Mouse (Mus musculus) CD4-positive naive resting alpha-beta T cell, adult 76 days (primary cell): ENCODE results near the gene Olfr641. TPM values are rescaled to one million over a fixed set of nuclear protein-coding genes. Genes with fewer than 3 reads are reported as not detected.

Experiments
- total RNA-seq: library from RNA; stranded (reverse); gene quantifications from one replicate; pipeline ENCODE4 v1.2.4, GENCODE M21; 2023

The Olfr641 gene
- not detected for total RNA-seq

GRCm38 (mm10) chr7:104035145-104035544, at the start of gene Olfr641:
Gene Olfr641, plus strand, starts transcription at chr7:104035445.

DNA sequence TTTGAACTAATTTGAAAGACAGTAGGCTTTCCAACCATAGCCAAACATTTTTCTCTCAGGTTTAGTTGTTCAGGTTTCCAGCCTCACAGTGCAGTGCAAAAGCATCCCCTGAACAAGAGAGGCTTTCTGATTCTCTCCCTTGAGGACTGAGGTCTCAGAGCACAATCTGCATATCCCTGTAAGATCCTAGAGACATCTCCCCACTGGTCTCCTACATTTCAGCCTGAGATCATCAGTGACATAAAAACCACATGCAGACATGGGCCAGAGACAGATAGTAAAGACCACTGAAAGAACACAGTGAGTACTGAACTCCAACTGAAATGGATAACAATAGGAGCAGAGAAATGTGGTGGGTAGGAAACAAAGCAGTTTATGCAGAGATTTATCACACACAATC, 36.8 kb upstream of the Olfr641 start, which contains the start of gene Olfr638:
TSS of gene Olfr638 (plus strand) at position 301 of the 400 bp plus-strand sequence.

GRCm38 (mm10) chr7:104017203-104017602, 18.0 kb upstream of the Olfr641 start, which contains the start of gene Olfr639:
Gene Olfr639, minus strand, starts transcription at chr7:104017303.

DNA sequence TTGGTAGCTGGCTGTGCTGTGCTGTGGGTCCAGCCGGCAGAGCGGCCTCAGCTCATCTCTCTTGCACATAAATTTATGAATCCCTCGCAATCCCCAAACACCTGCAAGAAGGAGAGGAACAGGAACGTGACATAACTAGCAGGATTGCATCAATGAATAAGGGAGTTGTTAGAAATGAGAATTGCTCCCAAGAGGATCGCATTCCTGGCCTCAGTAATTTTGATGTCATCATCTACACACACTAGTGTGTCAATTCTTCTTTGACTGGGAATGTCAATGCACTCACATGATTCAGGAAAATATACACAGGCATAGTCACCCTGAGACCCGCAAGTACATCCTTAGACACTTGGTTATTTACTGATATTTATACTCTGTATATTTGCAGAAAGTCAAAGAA, 9.8 kb upstream of the Olfr641 start, which contains the start of gene Olfr640:
TSS of gene Olfr640 (minus strand) at position 101 of the 400 bp plus-strand sequence.

GRCm38 (mm10) chr7:104052566-104052965, 17.3 kb downstream of the Olfr641 start, which contains the start of gene Olfr642:
Gene Olfr642, minus strand, starts transcription at chr7:104052666.

GRCm38 (mm10) chr7:104061345-104061744, 26.1 kb downstream of the Olfr641 start, which contains the start of gene 4930516K23Rik:
Gene 4930516K23Rik, minus strand, starts transcription at chr7:104061445.

DNA sequence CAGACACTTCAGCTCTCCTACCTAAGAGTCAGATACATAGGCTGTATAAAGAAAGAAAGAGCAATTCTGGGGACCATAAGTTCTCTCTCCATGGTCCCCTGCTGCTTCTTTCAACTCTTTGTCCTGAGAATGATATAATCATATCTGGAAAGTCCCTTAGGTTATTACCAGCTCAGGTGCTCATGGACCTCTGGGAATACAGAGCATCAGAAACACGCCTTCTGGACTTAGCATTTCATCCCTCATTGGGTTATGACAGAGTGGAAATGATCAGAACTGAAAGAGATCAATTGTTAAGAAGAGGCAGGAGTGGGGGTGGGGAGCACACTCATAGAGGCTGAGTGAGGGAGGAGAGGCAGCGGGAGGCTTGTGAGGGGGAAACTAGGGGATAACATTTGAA, 36.5 kb downstream of the Olfr641 start, which contains the start of gene Olfr644:
TSS of gene Olfr644 (minus strand) at position 101 of the 400 bp plus-strand sequence.

DNA sequence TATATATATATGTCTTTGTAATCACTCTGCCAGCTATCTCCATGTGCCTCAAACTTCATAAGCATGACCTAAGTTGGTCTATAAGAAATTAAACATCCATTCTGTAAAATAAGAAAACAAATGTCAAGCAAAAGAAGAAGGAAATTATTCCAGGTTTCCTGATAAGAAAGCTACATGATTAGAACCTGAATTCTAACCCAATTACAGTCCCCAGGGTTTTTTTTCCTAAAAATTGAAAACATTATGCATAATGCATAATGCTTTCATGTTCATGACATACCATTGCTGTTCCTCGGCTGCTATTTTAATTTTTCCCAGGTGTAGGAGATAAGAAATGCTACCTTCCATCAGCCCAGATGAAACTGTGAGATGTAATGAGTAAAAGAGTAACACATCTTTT, 50.1 kb downstream of the Olfr641 start, which contains the start of gene Olfr645:
TSS of gene Olfr645 (minus strand) at position 101 of the 400 bp plus-strand sequence.

Other genes with a start within 250 kb of the Olfr641 start
- gene Olfr67, start 243.6 kb upstream of the Olfr641 start, total RNA-seq: not detected
- gene Hbb-bt, start 221.4 kb upstream of the Olfr641 start, total RNA-seq: 492 TPM
- gene Hbb-bs, start 207.3 kb upstream of the Olfr641 start, total RNA-seq: 2,802 TPM
- gene Hbb-bh2, start 194.9 kb upstream of the Olfr641 start, total RNA-seq: not detected
- not detected for gene Hbb-bh1, start 192.3 kb upstream of the Olfr641 start, total RNA-seq
- not detected for gene Hbb-y, start 182.2 kb upstream of the Olfr641 start, total RNA-seq
- not detected for gene Olfr66, start 149.2 kb upstream of the Olfr641 start, total RNA-seq
- not detected for gene Olfr64, start 141.0 kb upstream of the Olfr641 start, total RNA-seq
- not detected for gene Olfr65, start 132.0 kb upstream of the Olfr641 start, total RNA-seq
- not detected for gene Olfr631, start 106.6 kb upstream of the Olfr641 start, total RNA-seq
- gene Olfr632, start 101.1 kb upstream of the Olfr641 start, total RNA-seq: not detected
- gene Olfr633, start 91.0 kb upstream of the Olfr641 start, total RNA-seq: not detected
- not detected for gene Olfr635, start 64.3 kb upstream of the Olfr641 start, total RNA-seq
- gene Olfr638, start 36.7 kb upstream of the Olfr641 start, total RNA-seq: not detected
- not detected for gene Olfr639, start 18.1 kb upstream of the Olfr641 start, total RNA-seq
- gene Olfr640, start 9.9 kb upstream of the Olfr641 start, total RNA-seq: not detected
- gene Olfr642, start 17.2 kb downstream of the Olfr641 start, total RNA-seq: not detected
- not detected for gene 4930516K23Rik, start 26.0 kb downstream of the Olfr641 start, total RNA-seq
- not detected for gene Olfr644, start 36.4 kb downstream of the Olfr641 start, total RNA-seq
- not detected for gene Olfr645, start 50.0 kb downstream of the Olfr641 start, total RNA-seq
- gene Olfr646, start 69.4 kb downstream of the Olfr641 start, total RNA-seq: not detected
- not detected for gene Ubqln5, start 94.4 kb downstream of the Olfr641 start, total RNA-seq
- gene Olfr643, start 102.0 kb downstream of the Olfr641 start, total RNA-seq: not detected
- gene Ubqln3, start 107.8 kb downstream of the Olfr641 start, total RNA-seq: not detected
- gene Ubqlnl, start 115.1 kb downstream of the Olfr641 start, total RNA-seq: not detected
- gene Olfm5, start 129.4 kb downstream of the Olfr641 start, total RNA-seq: not detected
- gene Olfr648, start 147.9 kb downstream of the Olfr641 start, total RNA-seq: not detected
- not detected for gene Olfr649, start 160.5 kb downstream of the Olfr641 start, total RNA-seq
- gene Trim6, start 183.3 kb downstream of the Olfr641 start, total RNA-seq: 0.50 TPM
- 26.2 TPM for gene Trim34a, start 209.0 kb downstream of the Olfr641 start, total RNA-seq